Mouse (Mus musculus) embryonic facial prominence, embryonic 11.5 days (tissue): ENCODE data around the gene Ttc4. TPM values are rescaled to one million over a fixed set of nuclear protein-coding genes. Genes with fewer than 3 reads are reported as not detected.

Experiments used
- ATAC-seq: fragments of 200-750 bp; cut with Nextera tagmentation; replicated peaks from 2 replicates; pipeline ENCODE4 v1.8.0; 2017; ENCODE audit warnings: low read depth; ENCODE audit not compliant: insufficient number of reproducible peaks, low FRiP score, low TSS enrichment
- DNase-seq: peaks from one replicate; pipeline ENCODE4 v3.0.0-alpha.2; 2015; ENCODE audit warnings: low spot score
- H3K27ac ChIP-seq: fragments of 300-500 bp; sonication (generic); replicated peaks from 2 replicates; pipeline ENCODE4 v1.5.1; 2014; ENCODE audit warnings: mild to moderate bottlenecking, low read depth, low read length, control low read depth
- H3K27me3 ChIP-seq: fragments of 300-500 bp; sonication (generic); 2 replicates; pipeline ENCODE4 v1.6.1; 2014; ENCODE audit warnings: mild to moderate bottlenecking, low read length, moderate library complexity, mixed read lengths; ENCODE audit not compliant: control insufficient read depth, insufficient read depth
- H3K36me3 ChIP-seq: fragments of 300-500 bp; sonication (generic); replicated peaks from 2 replicates; pipeline ENCODE4 v1.6.1; 2014; ENCODE audit warnings: low read depth, mild to moderate bottlenecking, low read length, moderate library complexity, mixed read lengths; ENCODE audit not compliant: control insufficient read depth, insufficient read depth
- H3K4me1 ChIP-seq: fragments of 300-500 bp; sonication (generic); 2 replicates; pipeline ENCODE4 v1.6.1; 2014; ENCODE audit warnings: low read length, mixed read lengths; ENCODE audit not compliant: control insufficient read depth, insufficient read depth
- H3K4me2 ChIP-seq: fragments of 300-500 bp; sonication (generic); 2 replicates; pipeline ENCODE4 v1.6.1; 2014; ENCODE audit warnings: low read depth, mild to moderate bottlenecking, control low read depth, low read length, moderate library complexity
- H3K4me3 ChIP-seq: fragments of 300-500 bp; sonication (generic); 2 replicates; pipeline ENCODE4 v1.5.1; 2014; ENCODE audit warnings: low read depth, low read length, control low read depth
- H3K9ac ChIP-seq: fragments of 300-500 bp; sonication (generic); replicated peaks from 2 replicates; pipeline ENCODE4 v1.6.1; 2014; ENCODE audit warnings: mild to moderate bottlenecking, control low read depth, low read length
- H3K9me3 ChIP-seq: fragments of 300-500 bp; sonication (generic); replicated peaks from 2 replicates; pipeline ENCODE4 v1.6.1; 2016; ENCODE audit warnings: mild to moderate bottlenecking, low read length, inconsistent platforms, mixed read lengths; ENCODE audit not compliant: control insufficient read depth
- WGBS: fragments of 180-500 bp; shearing (Covaris S2); extraction: QIAGEN DNeasy Blood & Tissue Kit; methylation state at CpG from one replicate; pipeline ENCODE4 v1.1.7; 2014; 5-methylcytosine and 5-hydroxymethylcytosine counted together
- polyA plus RNA-seq: library from polyadenylated mRNA; unstranded; fragments of >200 nt; fragmentation: Nextera tagmentation; extraction: Ambion mirVana; gene quantifications from 2 replicates; pipeline ENCODE4 v1.2.1, GENCODE M21; 2014

Gene Ttc4
- polyA plus RNA-seq, 1 experiment from 2014 or later: 97.2 TPM

- WGBS: 23% methylated on average over 14 of the region's 14 CpGs
These were observed 48.2 kb downstream of the Ttc4 start for GRCm38 (mm10) chr4:106630333-106631220.

GRCm38 (mm10) chr4:106629374-106629773 is 49.4 kb downstream of the Ttc4 start:
- H3K27ac ChIP-seq: no peak overlapping the region
- no peaks in the 10 kb centered on the region for H3K4me1 ChIP-seq
- DNase-seq (no peak), ATAC-seq (no peak)
- H3K4me3 ChIP-seq: no peak overlapping the region
- no peak overlapping the region for H3K4me2 ChIP-seq
- H3K9me3 ChIP-seq: no peaks in the 10 kb centered on the region
- WGBS: 69% methylated on average over 5 of the region's 5 CpGs
- H3K9ac ChIP-seq: no peak overlapping the region
- H3K36me3 ChIP-seq: no peaks in the 10 kb centered on the region
- H3K27me3 ChIP-seq: peaks cover 3% of the 10 kb centered on the region

More at GRCm38 (mm10) chr4:106630333-106631220, 48.2 kb downstream of the Ttc4 start:
- Histone ChIP-seq H3K9me3 (no peaks in the 10 kb centered on the region), H3K9ac (no peak overlapping the region; the same call in 1 of the 2 replicates), H3K4me1 (no peaks in the 10 kb centered on the region), H3K4me3 (no peak overlapping the region), H3K27ac (no peak overlapping the region), H3K4me2 (no peak overlapping the region), H3K27me3 (no peaks in the 10 kb centered on the region; the same call in 1 of the 2 replicates), H3K36me3 (no peaks in the 10 kb centered on the region)
- ATAC-seq (peak; percentile 60), DNase-seq (peak; percentile 81)

GRCm38 (mm10) chr4:106628650-106629360 is 49.9 kb downstream of the Ttc4 start:
- ATAC-seq (no peak), DNase-seq (no peak)
- Histone ChIP-seq H3K9me3 (no peaks in the 10 kb centered on the region), H3K9ac (no peak overlapping the region), H3K4me3 (no peak overlapping the region), H3K27ac (no peak overlapping the region), H3K4me1 (no peaks in the 10 kb centered on the region), H3K36me3 (no peaks in the 10 kb centered on the region), H3K27me3 (peaks cover 8% of the 10 kb centered on the region), H3K4me2 (no peak overlapping the region)
- WGBS: 46% methylated on average over 9 of the region's 9 CpGs

GRCm38 (mm10) chr4:106627809-106628208 is 50.9 kb downstream of the Ttc4 start:
- peaks cover 17% of the 10 kb centered on the region for H3K27me3 ChIP-seq
- H3K4me2 ChIP-seq: no peak overlapping the region
- H3K9ac ChIP-seq: no peak overlapping the region
- no peaks in the 10 kb centered on the region for H3K4me1 ChIP-seq
- no peaks in the 10 kb centered on the region for H3K9me3 ChIP-seq
- no peak overlapping the region for H3K4me3 ChIP-seq
- ATAC-seq (no peak), DNase-seq (no peak)
- no peak overlapping the region for H3K27ac ChIP-seq
- 69% methylated on average over 5 of the region's 5 CpGs for WGBS
- H3K36me3 ChIP-seq: no peaks in the 10 kb centered on the region

- no peak for DNase-seq
- WGBS: 89% methylated on average over 10 of the region's 10 CpGs
- no peaks in the 10 kb centered on the region for H3K9me3 ChIP-seq
- no peak overlapping the region for H3K27ac ChIP-seq
- H3K27me3 ChIP-seq: peaks cover 26% of the 10 kb centered on the region
- no peak overlapping the region for H3K4me3 ChIP-seq
- no peaks in the 10 kb centered on the region for H3K36me3 ChIP-seq
- H3K4me2 ChIP-seq: no peak overlapping the region
- ATAC-seq: no peak
- no peak overlapping the region for H3K9ac ChIP-seq
- no peaks in the 10 kb centered on the region for H3K4me1 ChIP-seq
These were observed 54.5 kb downstream of the Ttc4 start for GRCm38 (mm10) chr4:106624271-106624670.

GRCm38 (mm10) chr4:106622712-106623111 is 56.0 kb downstream of the Ttc4 start:
- Histone ChIP-seq H3K27me3 (peaks cover 26% of the 10 kb centered on the region), H3K4me2 (no peak overlapping the region), H3K36me3 (no peaks in the 10 kb centered on the region), H3K9ac (no peak overlapping the region), H3K27ac (no peak overlapping the region), H3K4me1 (no peaks in the 10 kb centered on the region), H3K4me3 (no peak overlapping the region), H3K9me3 (no peaks in the 10 kb centered on the region)
- no peak for DNase-seq
- ATAC-seq: no peak
- WGBS: 29% methylated on average over 26 of the region's 28 CpGs

GRCm38 (mm10) chr4:106622030-106622493 is 56.7 kb downstream of the Ttc4 start, which contains the start of gene Ttc22:
TSS of gene Ttc22 (plus strand) at chr4:106622432.
- peaks cover 26% of the 10 kb centered on the region for H3K27me3 ChIP-seq
- no peak for ATAC-seq
- DNase-seq: no peak
- H3K27ac ChIP-seq: no peak within 1 kb of the TSS
- no peaks in the 10 kb centered on the region for H3K9me3 ChIP-seq
- H3K9ac ChIP-seq: no peak within 1 kb of the TSS
- WGBS: 23% methylated on average over 16 of the region's 16 CpGs
- H3K4me1 ChIP-seq: no peaks in the 10 kb centered on the region; the same call in 1 of the 2 replicates
- no peaks in the 10 kb centered on the region for H3K36me3 ChIP-seq
- H3K4me3 ChIP-seq: no peak within 1 kb of the TSS
- H3K4me2 ChIP-seq: no peak within 1 kb of the TSS

GRCm38 (mm10) chr4:106621428-106621827 is 57.3 kb downstream of the Ttc4 start:
- Histone ChIP-seq H3K27me3 (peaks cover 26% of the 10 kb centered on the region), H3K9ac (no peak overlapping the region), H3K4me2 (no peak overlapping the region), H3K36me3 (no peaks in the 10 kb centered on the region), H3K4me1 (no peaks in the 10 kb centered on the region; the same call in 1 of the 2 replicates), H3K4me3 (no peak overlapping the region), H3K27ac (no peak overlapping the region), H3K9me3 (no peaks in the 10 kb centered on the region)
- DNase-seq (no peak), ATAC-seq (no peak)
- WGBS: 68% methylated on average over 3 of the region's 3 CpGs
